Mouse (Mus musculus): ENCODE measurements at regions not wholly inside any gene's neighbourhood (a gene's known extent, or its start where the extent isn't known, plus 50 kb on each side); places are given as distances from the start of the nearest gene placed in this dataset.

- no peak for TF ChIP-seq POLR2A (IDR thresholded peaks at IDR 0.05; ENCODE audit: borderline replicate concordance, insufficient read depth, low read length)
- no peak for TF ChIP-seq CTCF (IDR thresholded peaks at IDR 0.05; ENCODE audit: borderline replicate concordance, insufficient read depth, low read depth, low read length)
Observed at GRCm38 (mm10) chr19:14035371-14035770, 122.0 kb downstream of the Olfr1505 start.
